Mouse (Mus musculus) frontal cortex, postnatal 36 days (tissue): ENCODE measurements at regions not wholly inside any gene's neighbourhood (a gene's known extent, or its start where the extent isn't known, plus 50 kb on each side); places are given as distances from the start of the nearest gene placed in this dataset.

Experiments used
- DNase-seq, 2 experiments: peaks; one replicate each; pipeline ENCODE4 v3.0.0; 2022; ENCODE audit warnings: low spot score in 2 of 2

GRCm38 (mm10) chrX:131232166-131232565 lies 1482.6 kb downstream of the Diaph2 start:
- DNase-seq = no peak

- no peak for DNase-seq
Observed at GRCm38 (mm10) chrX:131277555-131277954, 1528.0 kb downstream of the Diaph2 start.

- peak in 1 of 2 experiments; percentile 1 for DNase-seq
Observed at GRCm38 (mm10) chrX:131312326-131312725, 1562.8 kb downstream of the Diaph2 start.
